Mouse (Mus musculus) heart, postnatal 0 days (tissue): Measurements from ENCODE around the gene Syne4.

ENCODE experiments used
- CTCF ChIP-seq: IDR thresholded peaks from 2 replicates; pipeline ENCODE4 v1.5.1; 2016; ENCODE audit warnings: antibody characterized with exemption, control low read depth, low read depth
- EP300 ChIP-seq: IDR thresholded peaks from 2 replicates; pipeline ENCODE4 v1.6.1; 2016; ENCODE audit warnings: antibody characterized with exemption, low read depth

GRCm38 (mm10) chr7:30362652-30363343 is 48.2 kb downstream of the Syne4 start, which contains the start of gene Lrfn3:
- TF ChIP-seq CTCF (no peak), EP300 (no peak)
